Mouse (Mus musculus): ENCODE results near the gene Myl6.
"Not testable (repeated sequence)": the region's sequence is repeated elsewhere in the genome, so short reads cannot be mapped to it uniquely, and the experiment has no call there.

The Myl6 gene

DNA sequence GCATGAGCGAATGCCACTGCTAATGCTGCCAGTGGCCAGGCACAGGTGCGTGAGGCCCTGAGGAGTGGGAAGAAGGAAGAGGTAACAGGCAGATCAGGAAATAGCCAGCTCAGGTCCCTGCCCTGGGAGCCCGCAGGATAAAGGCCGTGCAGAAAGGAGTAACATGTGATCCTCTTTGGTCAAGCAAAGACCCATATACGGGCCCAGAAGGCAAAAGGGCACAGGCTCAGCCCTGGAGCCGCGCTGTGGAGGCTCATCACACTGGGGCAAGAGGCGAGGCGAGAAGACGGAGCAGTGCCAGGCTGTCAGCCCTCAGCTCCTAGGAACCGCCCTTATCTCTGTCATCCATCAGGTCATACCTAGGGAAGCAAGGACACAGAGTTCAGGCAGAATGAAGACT, 16.4 kb upstream of the Myl6 start:
- DNase-seq (ENCODE audit: low spot score in 2 of 2), result no peak

DNA sequence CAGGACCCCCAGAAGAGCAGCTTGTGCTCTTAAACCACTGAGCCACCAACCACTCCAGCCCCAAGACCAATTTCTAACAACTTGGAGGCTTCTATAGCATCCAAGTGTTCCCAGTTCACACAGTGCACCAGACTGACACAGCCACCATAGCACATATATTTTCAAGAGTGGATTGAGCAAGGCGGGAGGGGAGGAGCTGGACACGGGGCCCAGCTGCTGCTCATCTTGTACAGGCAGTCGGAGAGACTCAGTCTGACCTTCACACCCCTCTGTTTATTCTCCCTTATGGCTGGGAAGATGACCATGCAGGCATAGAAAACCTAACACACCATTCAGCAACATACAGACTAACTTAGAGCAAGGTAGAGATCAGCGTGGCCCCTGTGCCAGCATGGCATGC, 15.9 kb upstream of the Myl6 start:
- no peak for DNase-seq (ENCODE audit: low spot score in 2 of 2)

DNA sequence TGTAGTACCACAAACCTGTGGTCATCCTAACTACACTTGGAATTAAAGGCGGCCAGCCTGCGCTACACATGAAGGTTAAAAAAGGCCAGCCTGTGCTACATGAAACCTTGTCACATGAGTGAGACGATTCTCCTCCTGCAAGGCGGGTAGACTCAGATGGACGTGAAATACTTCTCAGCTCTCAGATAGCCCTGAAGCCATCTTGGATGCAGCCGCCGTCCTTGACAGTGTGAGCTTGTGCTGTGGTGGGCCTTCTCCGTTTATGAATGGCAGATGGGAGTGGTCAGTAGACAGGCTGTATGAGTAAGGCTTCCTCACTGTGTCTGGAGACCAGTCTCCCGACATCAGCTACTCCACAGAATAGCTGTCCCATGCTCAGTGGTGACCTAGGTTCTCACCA, 15.3 kb upstream of the Myl6 start:
- DNase-seq (ENCODE audit: low spot score in 2 of 2), result no peak

DNA sequence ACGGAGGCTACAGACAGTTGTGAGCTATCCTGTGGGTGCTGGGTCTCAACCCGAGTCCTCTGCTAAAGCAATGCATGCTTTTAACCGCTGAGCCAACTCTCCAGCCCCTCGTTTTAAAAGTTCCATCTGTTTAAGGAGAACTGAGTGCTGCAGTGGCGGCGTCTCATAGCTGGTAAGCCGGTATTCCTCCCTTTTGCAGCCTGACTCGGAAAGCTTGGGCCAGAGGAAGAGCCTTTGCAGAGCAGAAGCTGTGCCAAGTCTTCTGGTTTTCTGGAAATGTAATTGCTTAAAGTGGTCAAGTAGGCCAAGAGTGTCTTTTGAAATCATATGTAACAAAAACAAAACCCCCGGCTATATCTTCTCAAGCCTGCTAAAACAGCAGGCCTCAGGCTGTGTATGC, 14.3 kb upstream of the Myl6 start:
- DNase-seq (ENCODE audit: low spot score in 2 of 2), result no peak

DNA sequence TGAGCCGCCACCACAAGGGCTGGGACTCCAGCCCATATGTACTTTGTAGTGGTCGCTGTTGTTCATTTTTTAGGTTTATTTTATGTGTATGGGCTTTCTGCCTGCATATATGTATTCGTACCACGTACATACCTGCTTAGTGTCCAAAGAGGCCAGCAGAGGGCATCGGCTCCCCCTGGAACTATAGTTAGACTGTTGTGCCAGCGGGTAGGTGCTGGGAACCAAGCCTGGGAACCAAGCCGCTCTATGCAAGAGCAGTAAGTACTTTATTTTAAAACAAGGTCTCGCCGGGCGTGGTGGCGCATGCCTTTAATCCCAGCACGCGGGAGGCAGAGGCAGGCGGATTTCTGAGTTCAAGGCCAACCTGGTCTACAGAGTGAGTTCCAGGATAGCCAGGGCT, 12.0 kb upstream of the Myl6 start:
- DNase-seq (ENCODE audit: low spot score in 2 of 2), result no peak

- not testable (repeated sequence) for DNase-seq (ENCODE audit: low spot score in 2 of 2)
Observed at GRCm38 (mm10) chr10:128505371-128505667, 11.4 kb upstream of the Myl6 start.

GRCm38 (mm10) chr10:128504641-128505370, 10.9 kb upstream of the Myl6 start:
- no peak for DNase-seq (ENCODE audit: low spot score in 2 of 2)

DNA sequence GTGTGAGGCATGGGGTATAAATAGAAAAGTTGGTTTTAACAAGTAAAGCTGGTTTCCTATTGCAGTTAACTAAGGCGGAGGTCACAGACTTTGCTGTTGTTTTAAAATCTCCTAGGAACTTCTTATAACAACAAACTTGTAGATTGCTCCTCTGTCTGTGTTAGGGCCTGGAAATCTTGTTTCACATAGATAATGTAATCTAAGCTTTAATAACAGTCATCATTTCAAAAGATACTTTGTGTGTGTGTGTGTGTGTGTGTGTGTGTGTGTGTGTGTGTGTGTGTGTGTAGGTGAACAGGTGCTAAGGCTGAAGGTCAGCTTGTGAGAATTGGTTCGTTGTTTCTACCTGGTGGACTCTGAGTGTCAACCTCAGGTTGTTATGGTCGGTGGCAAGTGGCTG, 10.1 kb upstream of the Myl6 start:
- no peak for DNase-seq (ENCODE audit: low spot score in 2 of 2)

DNA sequence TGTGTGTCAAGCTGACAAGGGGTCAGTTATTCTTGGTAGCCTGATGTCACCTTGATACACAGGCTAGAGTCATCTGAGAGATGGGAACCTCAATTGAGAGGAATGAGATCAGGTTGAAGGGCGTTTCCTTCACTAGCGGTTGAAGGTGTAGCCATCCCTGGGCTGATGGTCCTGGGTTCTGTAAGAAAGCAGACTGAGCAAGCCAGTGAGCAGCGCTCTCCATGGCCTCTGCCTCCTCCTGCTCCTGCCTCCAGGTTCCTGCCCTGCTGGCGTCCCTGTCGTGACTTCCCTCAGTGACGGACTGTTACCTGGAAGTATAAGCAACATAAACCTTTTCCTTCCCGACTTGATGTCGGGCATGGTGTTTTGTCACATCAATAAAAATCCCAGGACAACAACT, 9.6 kb upstream of the Myl6 start:
- no peak for DNase-seq (ENCODE audit: low spot score in 2 of 2)

DNA sequence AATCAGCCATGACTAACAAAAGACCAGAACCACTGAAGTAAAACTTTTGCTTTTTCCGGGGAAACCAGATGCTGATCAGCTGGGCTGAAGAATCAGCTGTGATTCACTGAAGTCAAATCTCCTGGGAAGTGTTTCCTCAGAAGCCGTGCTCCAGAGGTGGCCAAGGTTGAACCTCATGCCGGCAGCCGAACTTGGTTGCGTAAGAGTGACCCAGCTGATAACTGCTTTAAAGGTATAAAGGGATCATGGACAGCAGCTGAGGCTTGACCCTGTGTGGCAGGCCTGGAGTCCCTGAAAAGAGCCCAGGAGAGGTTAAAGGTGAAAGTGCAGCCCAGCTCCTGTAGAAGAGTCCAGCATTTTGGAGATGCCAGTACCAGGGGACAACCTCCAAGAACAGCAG, 8.4 kb upstream of the Myl6 start:
- DNase-seq (ENCODE audit: low spot score in 2 of 2), result no peak

DNA sequence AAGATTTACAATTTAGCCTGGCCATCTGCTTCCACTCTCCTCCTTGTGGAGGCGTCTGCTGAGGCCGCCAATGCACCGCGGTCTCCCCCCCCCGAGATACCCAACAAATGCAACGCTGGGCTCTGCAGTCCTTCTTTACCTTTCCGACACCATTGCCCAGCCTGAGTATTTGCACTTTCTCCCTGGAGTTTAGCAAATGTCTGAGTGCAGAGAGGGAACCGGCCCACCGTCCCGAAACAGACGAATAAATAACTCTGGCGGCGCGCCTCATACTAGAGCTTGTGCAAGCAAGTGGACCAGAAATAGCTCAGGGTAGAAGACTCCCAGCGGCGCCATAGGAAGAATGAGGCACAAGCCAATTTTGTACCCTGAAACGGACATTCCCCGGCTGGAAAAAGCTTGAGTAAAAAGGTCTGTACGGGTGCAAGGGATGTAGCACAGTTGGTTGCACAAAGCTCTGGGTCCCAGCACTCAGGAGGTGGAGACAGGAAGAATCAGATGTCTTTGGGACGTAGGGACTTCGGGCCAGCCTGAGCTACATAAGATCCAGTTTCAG, 5.2 kb upstream of the Myl6 start:
- no peak for DNase-seq (ENCODE audit: low spot score in 2 of 2)

DNA sequence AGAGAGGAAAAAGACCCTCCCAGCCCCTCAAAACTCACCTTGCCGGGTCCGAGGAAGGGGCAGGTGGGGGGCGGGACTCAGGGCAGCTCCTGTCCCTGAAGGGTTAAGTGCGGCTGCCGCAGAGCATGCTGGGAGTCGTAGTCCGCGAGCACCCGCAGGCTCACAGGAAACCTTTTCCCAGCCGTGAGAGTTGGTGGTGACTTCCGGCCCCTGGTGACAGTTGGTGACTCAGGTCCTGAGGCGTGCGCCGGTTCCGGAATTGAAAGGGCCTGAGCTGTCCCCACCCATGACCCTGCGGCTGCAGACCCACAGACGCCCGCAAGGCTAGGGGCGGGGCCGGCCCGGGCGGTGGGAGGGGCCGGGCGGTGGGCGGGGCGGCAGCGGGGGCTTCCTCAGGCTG, 4.6 kb upstream of the Myl6 start, which contains the start of gene Myl6b:
Myl6b (minus strand) TSS at position 96 of the 400 bp plus-strand sequence.
- peak; percentile 88 to 93 for DNase-seq (ENCODE audit: low spot score in 2 of 2)

- DNase-seq (ENCODE audit: low spot score in 2 of 2), result no peak
Observed at GRCm38 (mm10) chr10:128497134-128497737, 3.3 kb upstream of the Myl6 start.

DNA sequence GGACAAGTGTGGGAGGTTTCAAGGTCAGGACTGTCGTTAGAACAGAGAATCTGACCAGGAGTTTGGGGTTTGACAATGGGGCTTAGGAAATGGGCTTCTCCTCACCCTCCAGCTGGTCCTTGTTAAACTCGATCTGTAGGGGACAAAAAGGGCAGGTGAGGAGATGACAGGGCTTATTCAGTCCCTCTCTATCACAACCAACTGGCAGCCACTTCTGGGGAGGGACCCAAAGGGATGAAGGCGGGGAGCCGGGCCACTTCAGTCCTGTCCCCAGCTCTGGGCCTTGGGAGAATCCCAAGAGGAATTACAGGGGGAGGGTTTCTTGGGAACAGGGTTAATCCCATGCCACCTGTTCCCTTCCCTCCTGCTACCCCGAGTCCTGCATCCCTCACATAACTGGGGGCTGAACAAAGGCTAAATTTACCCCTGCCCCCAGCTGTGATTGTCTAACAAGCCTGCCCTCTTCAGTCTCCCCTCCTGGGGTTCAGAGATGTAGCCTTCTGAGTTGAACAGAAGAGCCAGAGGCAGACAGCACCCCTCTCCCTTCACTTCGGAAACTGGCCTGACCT, 2.6 kb upstream of the Myl6 start:
- no peak for DNase-seq (ENCODE audit: low spot score in 2 of 2)

DNA sequence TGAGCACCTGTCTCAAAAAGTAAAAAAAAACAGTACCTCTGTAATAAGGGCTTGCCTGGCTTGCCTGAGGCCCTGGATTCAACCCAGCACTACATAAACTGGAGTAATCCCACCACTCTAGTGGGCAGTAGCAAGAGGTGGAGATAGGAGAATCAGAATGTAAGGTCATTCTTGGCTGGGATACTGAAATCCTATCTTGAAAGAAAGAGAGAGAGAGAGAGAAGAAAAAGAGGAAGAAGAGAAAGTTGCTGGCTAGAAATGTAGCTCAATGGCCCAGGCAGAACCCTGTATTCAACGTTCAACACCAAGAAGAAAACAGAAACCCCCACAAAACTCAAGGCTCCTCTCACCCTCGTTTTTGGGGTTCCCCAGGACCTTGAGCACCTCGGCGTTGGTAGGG, 2.0 kb upstream of the Myl6 start:
- DNase-seq (ENCODE audit: low spot score in 2 of 2), result no peak

DNA sequence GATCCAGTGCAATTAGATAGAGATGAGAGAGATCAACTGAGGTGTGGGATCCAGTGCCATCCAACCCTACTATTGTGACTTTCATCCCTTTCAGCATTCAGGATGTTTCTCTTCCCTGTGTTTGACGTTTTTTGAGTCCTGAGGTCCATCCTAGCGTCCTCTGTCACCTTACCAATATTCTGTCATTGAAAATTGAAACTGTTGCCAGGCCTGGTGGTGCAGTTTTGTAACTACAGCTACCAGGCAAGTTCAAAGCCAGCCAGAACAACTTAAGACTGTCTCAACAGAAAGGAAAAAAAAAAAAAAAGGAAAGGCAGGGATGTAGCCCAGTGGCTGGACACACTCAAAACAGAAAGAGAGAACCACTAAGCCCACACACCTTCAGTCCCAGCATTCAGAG, 1.3 kb upstream of the Myl6 start:
- no peak for DNase-seq (ENCODE audit: low spot score in 2 of 2)

- DNase-seq (ENCODE audit: low spot score in 2 of 2), result no peak
Observed at GRCm38 (mm10) chr10:128494667-128495245, 811 bp upstream of the Myl6 start.

DNA sequence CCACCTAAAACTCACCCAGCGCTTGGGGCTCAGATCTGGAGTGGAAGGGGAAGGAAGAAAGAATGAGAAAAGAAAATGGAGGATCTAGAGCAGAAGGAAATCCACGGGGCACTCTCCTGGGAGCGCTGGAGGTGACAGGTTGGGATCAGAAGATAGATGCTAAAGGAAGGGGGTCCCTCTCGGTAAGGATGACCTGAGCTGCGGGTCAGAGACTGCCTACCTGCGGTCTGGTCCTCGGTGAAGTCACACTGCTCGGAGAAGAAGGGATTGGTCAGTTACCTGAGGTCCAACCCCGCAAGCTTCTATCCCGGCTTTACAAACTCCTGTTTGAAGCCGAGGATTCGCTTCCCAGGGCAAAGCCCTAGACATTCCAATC, 638 bp downstream of the Myl6 start:
- no peak for DNase-seq (ENCODE audit: low spot score in 2 of 2)

DNA sequence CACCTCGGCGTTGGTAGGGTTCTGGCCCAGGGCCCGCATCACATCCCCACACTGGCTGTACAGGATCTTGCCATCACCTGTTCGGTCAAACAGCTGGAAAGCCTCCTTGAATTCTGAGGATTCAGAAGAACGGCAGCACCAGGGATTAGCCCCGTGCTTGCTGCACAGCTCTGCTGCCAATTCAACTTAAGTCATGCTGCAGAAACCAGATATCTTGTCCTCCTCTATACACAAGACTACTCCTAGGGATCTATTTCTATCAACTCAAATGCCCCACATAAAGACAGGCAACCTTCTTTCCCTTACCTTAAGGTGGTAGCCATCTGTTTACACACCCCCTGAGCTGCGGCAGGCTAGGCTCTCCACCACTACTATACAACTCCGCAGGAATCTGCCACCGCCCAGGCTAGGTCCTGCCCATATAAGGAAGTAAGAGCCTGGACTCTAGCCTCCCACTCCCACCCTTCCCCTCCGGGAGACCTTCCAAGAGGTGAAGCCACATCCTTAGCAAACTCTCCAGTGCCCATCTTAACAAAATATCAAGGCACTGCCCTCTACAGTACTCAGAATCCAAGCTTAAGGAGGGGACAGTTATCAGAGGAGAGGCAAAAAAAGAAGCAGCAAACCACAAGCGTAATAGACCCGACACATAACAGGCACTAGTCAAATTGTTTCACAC, 1.2 kb downstream of the Myl6 start:
- no peak for DNase-seq (ENCODE audit: low spot score in 2 of 2)

GRCm38 (mm10) chr10:128492051-128492450, 1.9 kb downstream of the Myl6 start:
- not testable (repeated sequence) for DNase-seq (ENCODE audit: low spot score in 2 of 2)

DNA sequence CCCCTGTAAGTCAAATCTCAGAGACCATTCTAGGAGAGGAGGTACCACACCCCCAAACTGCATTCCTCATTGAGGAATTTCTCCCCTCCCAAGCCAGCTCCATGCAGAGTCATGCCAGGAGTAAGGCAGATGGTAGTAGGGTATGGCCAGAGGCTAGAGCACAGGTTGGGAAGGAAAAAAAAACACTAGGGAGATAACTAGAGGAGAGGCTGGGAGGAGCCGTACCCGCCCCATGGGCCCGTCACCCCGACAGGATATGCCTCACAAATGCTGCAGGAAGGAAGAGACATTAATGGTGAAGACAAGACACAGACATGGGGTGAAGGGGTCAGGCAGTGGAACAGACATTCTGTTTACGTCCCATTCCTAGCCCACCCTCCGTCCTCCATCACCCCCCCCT, 2.5 kb downstream of the Myl6 start:
- no peak for DNase-seq (ENCODE audit: low spot score in 2 of 2)

GRCm38 (mm10) chr10:128490912-128491311, 3.0 kb downstream of the Myl6 start:
- DNase-seq (ENCODE audit: low spot score in 2 of 2), result no peak
